Mouse (Mus musculus) thymus, adult 2 months (tissue): ENCODE measurements at regions not wholly inside any gene's neighbourhood (a gene's known extent, or its start where the extent isn't known, plus 50 kb on each side); places are given as distances from the start of the nearest gene placed in this dataset.

ENCODE experiments used
- DNase-seq: peaks from one replicate; pipeline ENCODE4 v3.0.0; 2021
- H3K27ac ChIP-seq: fragments of 200-500 bp; 2 replicates; pipeline ENCODE4 v1.5.1; 2012; ENCODE audit warnings: low read length, control low read depth; ENCODE audit not compliant: control insufficient read depth, insufficient read depth
- H3K27me3 ChIP-seq: fragments of 200-500 bp; 2 replicates; pipeline ENCODE4 v1.6.1; 2012; ENCODE audit warnings: mild to moderate bottlenecking, low read length, moderate library complexity, mixed read lengths; ENCODE audit not compliant: control insufficient read depth, insufficient read depth
- H3K36me3 ChIP-seq: fragments of 200-500 bp; 2 replicates; pipeline ENCODE4 v1.6.1; 2012; ENCODE audit warnings: mild to moderate bottlenecking, low read length, moderate library complexity; ENCODE audit not compliant: control insufficient read depth, insufficient read depth
- H3K4me1 ChIP-seq: fragments of 200-500 bp; replicated peaks from 2 replicates; pipeline ENCODE4 v1.6.1; 2012; ENCODE audit warnings: low read length; ENCODE audit not compliant: control insufficient read depth, insufficient read depth
- H3K4me3 ChIP-seq: fragments of 200-500 bp; 2 replicates; pipeline ENCODE4 v1.5.1; 2012; ENCODE audit warnings: mild to moderate bottlenecking, low read length, control low read depth, moderate library complexity; ENCODE audit not compliant: control insufficient read depth, insufficient read depth
- CTCF ChIP-seq: fragments of 200-500 bp; IDR thresholded peaks from 2 replicates; pipeline ENCODE4 v1.5.1; 2012; ENCODE audit warnings: mild to moderate bottlenecking, control low read depth, low read length, moderate library complexity, borderline replicate concordance; ENCODE audit not compliant: control insufficient read depth, poor library complexity, insufficient read depth; ENCODE audit errors: extremely low read depth
- POLR2A ChIP-seq: fragments of 200-500 bp; IDR thresholded peaks from 2 replicates; pipeline ENCODE4 v1.6.1; 2012; ENCODE audit warnings: mild to moderate bottlenecking, low read length, control low read depth, moderate library complexity; ENCODE audit not compliant: control insufficient read depth, poor library complexity, insufficient read depth; ENCODE audit errors: extremely low read depth
- WGBS: fragments of 180-500 bp; shearing (Covaris S2); methylation state at CpG from one replicate; pipeline ENCODE4 v1.1.7; 2018; 5-methylcytosine and 5-hydroxymethylcytosine counted together

DNA sequence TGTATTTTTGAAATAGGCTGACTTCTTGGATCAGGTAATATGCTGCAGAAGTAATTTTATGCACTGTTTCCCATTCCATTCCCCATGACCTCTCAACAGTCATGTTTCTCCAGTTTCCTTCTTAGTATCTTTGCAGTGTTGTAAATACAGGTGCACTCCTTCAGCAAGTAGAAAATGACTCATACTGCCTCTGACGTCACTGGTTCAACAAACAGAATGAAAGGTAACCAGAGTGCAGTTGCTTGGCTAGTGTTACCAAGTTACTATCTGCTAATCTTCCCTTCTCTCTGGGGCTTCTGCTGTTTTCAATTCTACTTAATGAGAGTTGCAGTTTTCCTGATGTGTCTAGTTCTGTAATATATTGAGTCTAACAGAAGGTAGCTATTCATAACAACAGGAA is 86.7 kb upstream of the Tent5a start:
- Histone ChIP-seq H3K36me3 (no peaks in the 10 kb centered on the region), H3K4me3 (no peak overlapping the region), H3K4me1 (no peaks in the 10 kb centered on the region), H3K27me3 (no peaks in the 10 kb centered on the region), H3K27ac (no peak overlapping the region)
- TF ChIP-seq CTCF (no peak), POLR2A (no peak)
- 23% methylated on average over 1 of the region's 1 CpGs for WGBS
- DNase-seq = no peak

DNA sequence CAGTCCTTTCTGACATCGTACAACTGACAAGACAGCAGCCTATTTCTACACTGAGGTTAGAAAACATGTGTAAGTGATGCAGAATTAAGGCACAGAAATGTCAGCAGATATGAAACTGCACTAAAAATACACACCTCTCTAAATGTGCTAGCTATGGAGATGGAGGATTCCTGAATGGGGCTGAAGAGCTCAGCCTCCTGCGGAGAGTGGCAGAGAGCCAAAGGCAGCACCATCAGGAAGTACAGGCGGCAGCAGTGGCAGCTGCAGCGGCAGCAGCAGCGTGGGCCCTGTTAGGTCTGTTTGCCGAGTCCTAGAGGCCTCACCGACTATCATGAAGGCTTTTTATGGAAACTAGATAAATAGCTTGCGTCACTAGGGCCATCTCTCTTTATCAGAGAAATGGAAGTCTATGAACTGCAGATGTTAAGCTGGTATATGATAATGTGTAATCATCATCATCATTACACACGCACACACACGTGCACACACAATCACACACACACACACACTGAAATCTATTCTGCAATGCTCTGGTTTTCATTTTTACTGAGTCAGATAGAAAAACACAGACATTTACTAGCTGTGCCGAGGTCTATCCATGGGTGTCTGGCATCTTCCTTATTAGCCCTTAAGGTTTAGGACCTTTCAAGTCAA is 83.6 kb upstream of the Tent5a start:
- 23% methylated on average over 11 of the region's 11 CpGs for WGBS
- Histone ChIP-seq H3K4me3 (no peak overlapping the region), H3K36me3 (no peaks in the 10 kb centered on the region), H3K27me3 (no peaks in the 10 kb centered on the region), H3K27ac (no peak overlapping the region), H3K4me1 (no peaks in the 10 kb centered on the region)
- no peak for TF ChIP-seq POLR2A
- no peak for TF ChIP-seq CTCF
- no peak for DNase-seq

DNA sequence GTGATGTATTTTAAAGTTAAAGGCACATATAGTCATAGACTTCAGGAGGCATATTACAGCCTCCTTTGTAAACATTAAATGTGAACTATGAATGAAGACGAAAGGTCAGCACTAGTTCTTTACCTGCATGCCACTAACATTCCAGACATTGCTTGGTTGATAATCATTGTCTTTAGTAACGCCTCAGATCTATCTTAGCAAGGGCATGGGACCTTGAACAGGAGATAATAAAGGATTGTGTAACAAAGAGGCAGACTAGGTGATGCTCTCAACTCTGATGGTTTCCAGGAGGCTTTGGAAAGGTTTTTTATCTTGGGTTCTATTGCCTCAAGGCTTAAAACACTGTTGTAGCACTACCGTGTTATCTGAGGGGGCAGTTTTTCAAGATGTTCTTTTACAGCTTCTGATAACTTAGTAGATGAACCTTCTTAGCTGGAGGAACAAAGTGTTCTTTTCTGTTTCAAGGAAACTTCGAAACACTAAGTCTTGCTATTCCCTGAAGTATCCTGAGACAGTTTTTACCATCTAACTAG is 82.9 kb upstream of the Tent5a start:
- TF ChIP-seq CTCF (no peak), POLR2A (no peak)
- Histone ChIP-seq H3K4me3 (no peak overlapping the region), H3K36me3 (no peaks in the 10 kb centered on the region), H3K4me1 (no peaks in the 10 kb centered on the region), H3K27me3 (no peaks in the 10 kb centered on the region), H3K27ac (no peak overlapping the region)
- WGBS = 85% methylated on average over 4 of the region's 4 CpGs
- DNase-seq = no peak

DNA sequence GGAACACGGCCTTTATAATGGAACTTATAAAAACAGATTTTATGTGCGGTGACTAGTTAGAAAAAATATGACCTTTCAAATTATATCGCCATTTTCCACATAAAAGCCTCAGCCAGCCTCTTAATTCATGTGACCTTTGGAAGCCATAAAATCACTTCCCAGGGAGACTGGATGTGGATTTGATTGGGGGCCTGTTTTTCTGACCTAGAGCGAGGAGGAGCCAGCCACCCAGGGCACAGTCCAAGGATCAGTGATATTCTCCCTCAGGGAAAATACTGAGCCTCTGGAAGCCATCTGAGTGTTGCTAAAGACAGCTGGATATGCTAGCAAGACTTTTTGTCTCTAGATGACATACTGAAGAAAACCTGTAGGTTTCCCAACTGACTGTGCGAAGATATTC is 81.3 kb upstream of the Tent5a start:
- no peak for TF ChIP-seq POLR2A
- no peak for TF ChIP-seq CTCF
- no peaks in the 10 kb centered on the region for H3K27me3 ChIP-seq
- no peak for DNase-seq
- 94% methylated on average over 5 of the region's 5 CpGs for WGBS
- no peaks in the 10 kb centered on the region for H3K36me3 ChIP-seq
- H3K27ac ChIP-seq = no peak overlapping the region
- no peak overlapping the region for H3K4me3 ChIP-seq
- no peaks in the 10 kb centered on the region for H3K4me1 ChIP-seq

DNA sequence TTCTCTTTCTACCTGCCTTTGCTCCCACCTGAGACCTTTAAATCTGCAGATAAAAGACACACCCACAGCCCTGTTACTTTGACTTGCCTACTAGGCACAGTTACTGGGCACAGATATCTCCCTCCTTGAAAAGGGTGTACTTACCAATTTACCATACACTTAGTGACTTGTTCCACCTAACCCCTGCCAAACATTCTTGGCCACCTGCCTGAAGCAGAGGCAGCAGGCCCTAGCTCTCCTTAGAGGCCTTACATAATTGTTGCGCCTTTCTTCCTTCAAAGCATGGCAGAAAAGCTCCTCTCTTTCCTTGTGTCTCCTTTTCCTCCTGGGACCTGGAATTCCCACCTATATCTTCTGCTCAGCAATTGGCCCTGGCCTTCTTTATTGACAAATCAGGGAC is 80.4 kb upstream of the Tent5a start:
- H3K4me1 ChIP-seq = no peaks in the 10 kb centered on the region
- WGBS = 100% methylated on average over 1 of the region's 1 CpGs
- TF ChIP-seq CTCF (no peak), POLR2A (no peak)
- H3K27me3 ChIP-seq = no peaks in the 10 kb centered on the region
- H3K36me3 ChIP-seq = no peaks in the 10 kb centered on the region
- DNase-seq = no peak
- no peak overlapping the region for H3K4me3 ChIP-seq
- H3K27ac ChIP-seq = no peak overlapping the region

DNA sequence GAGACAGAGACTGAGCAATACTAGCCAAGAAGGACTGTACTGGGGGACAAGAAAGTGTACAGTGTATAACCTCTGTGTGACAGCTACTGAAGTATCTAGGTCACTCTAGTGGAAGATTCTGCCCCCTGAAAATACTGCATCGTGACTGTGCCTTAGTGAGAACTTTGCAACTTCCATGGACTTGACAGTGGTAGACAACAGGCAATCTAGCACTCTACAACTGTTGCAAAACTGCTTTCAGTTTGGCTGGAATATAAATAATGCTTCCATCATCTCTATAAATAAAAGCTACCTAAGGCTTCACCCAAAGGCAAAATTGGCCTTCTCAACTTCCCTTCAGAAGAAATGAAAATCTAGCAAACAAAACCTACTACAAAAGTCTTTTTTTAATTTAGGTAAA is 74.6 kb upstream of the Tent5a start:
- no peak for TF ChIP-seq POLR2A
- no peak for TF ChIP-seq CTCF
- Histone ChIP-seq H3K27ac (no peak overlapping the region), H3K4me3 (no peak overlapping the region), H3K27me3 (no peaks in the 10 kb centered on the region), H3K4me1 (no peaks in the 10 kb centered on the region), H3K36me3 (no peaks in the 10 kb centered on the region)
- no peak for DNase-seq
- 81% methylated on average over 1 of the region's 1 CpGs for WGBS
